Mouse (Mus musculus): ENCODE data around the gene Tmem202. TPM values are rescaled to one million over a fixed set of nuclear protein-coding genes. Genes with fewer than 3 reads are reported as not detected.

The Tmem202 gene
- not detected in 2 replicates for polyA plus RNA-seq (2016; fragmentation: Nextera tagmentation; extraction: Ambion mirVana)

- Histone ChIP-seq H3K27ac (peak within 1 kb of the TSS; percentile 84), H3K27me3 (ENCODE audit: poor library complexity, severe bottlenecking) (peaks cover 15% of the 10 kb centered on the region), H3K9me3 (no peaks in the 10 kb centered on the region), H3K36me3 (replicated peaks) (no peaks in the 10 kb centered on the region), H3K4me3 (peak within 1 kb of the TSS; percentile 69), H3K4me1 (peaks cover 24% of the 10 kb centered on the region)
- WGBS, result 4% methylated on average over 55 of the region's 55 CpGs
- DNase-seq (ENCODE audit: extremely low spot score, low spot score), result peak; percentile 90
Measured at GRCm38 (mm10) chr9:59539441-59540137, at the start of gene Tmem202, which contains the start of gene Hexa. Gene Tmem202 (minus strand): TSS chr9:59539847. Gene Hexa (plus strand): TSS chr9:59539540.

- Histone ChIP-seq H3K4me1 (peaks cover 20% of the 10 kb centered on the region), H3K27me3 (ENCODE audit: poor library complexity, severe bottlenecking) (peaks cover 28% of the 10 kb centered on the region), H3K4me3 (no peak overlapping the region), H3K9me3 (no peaks in the 10 kb centered on the region), H3K27ac (no peak overlapping the region), H3K36me3 (replicated peaks) (no peaks in the 10 kb centered on the region)
- peak; percentile 27 for DNase-seq (ENCODE audit: extremely low spot score, low spot score)
- WGBS, result 32% methylated on average over 12 of the region's 12 CpGs
Measured at GRCm38 (mm10) chr9:59588710-59589671, 49.3 kb upstream of the Tmem202 start.

GRCm38 (mm10) chr9:59588252-59588651, 48.6 kb upstream of the Tmem202 start:
- no peak overlapping the region for H3K27ac ChIP-seq
- no peaks in the 10 kb centered on the region for H3K36me3 ChIP-seq (replicated peaks)
- H3K4me1 ChIP-seq, result peaks cover 20% of the 10 kb centered on the region
- H3K9me3 ChIP-seq, result no peaks in the 10 kb centered on the region
- DNase-seq (ENCODE audit: extremely low spot score, low spot score), result no peak
- H3K4me3 ChIP-seq, result no peak overlapping the region
- 78% methylated on average over 5 of the region's 5 CpGs for WGBS
- peaks cover 30% of the 10 kb centered on the region for H3K27me3 ChIP-seq (ENCODE audit: poor library complexity, severe bottlenecking)

GRCm38 (mm10) chr9:59584871-59585308, 45.2 kb upstream of the Tmem202 start:
- 7% methylated on average over 13 of the region's 13 CpGs for WGBS
- peak overlapping the region; percentile 37 for H3K4me3 ChIP-seq
- no peaks in the 10 kb centered on the region for H3K9me3 ChIP-seq
- 0 out of 2 replicates have a peak overlapping the region, but pooled peaks have one; percentile 2 for H3K27ac ChIP-seq
- peaks cover 44% of the 10 kb centered on the region for H3K27me3 ChIP-seq (ENCODE audit: poor library complexity, severe bottlenecking)
- peaks cover 20% of the 10 kb centered on the region for H3K4me1 ChIP-seq
- DNase-seq (ENCODE audit: extremely low spot score, low spot score), result peak; percentile 78
- no peaks in the 10 kb centered on the region for H3K36me3 ChIP-seq (replicated peaks)

GRCm38 (mm10) chr9:59578505-59578867, 38.8 kb upstream of the Tmem202 start:
- peaks cover 54% of the 10 kb centered on the region for H3K27me3 ChIP-seq (ENCODE audit: poor library complexity, severe bottlenecking)

GRCm38 (mm10) chr9:59577844-59578504, 38.3 kb upstream of the Tmem202 start, which contains the start of gene Celf6:
Gene Celf6 (plus strand): TSS chr9:59577917.
- H3K27ac ChIP-seq, result peak within 1 kb of the TSS; percentile 54
- no peaks in the 10 kb centered on the region for H3K9me3 ChIP-seq
- H3K4me3 ChIP-seq, result peak within 1 kb of the TSS; percentile 51
- H3K4me1 ChIP-seq, result peaks cover 21% of the 10 kb centered on the region
- WGBS, result under 1% methylated on average over 59 of the region's 61 CpGs
- H3K36me3 ChIP-seq (replicated peaks), result no peaks in the 10 kb centered on the region
- H3K27me3 ChIP-seq (ENCODE audit: poor library complexity, severe bottlenecking), result peaks cover 54% of the 10 kb centered on the region
- peak; percentile 100 for DNase-seq (ENCODE audit: extremely low spot score, low spot score)

More at GRCm38 (mm10) chr9:59578505-59578867, 38.8 kb upstream of the Tmem202 start:
- WGBS, result under 1% methylated on average over 20 of the region's 20 CpGs
- H3K27ac ChIP-seq, result peak overlapping the region; percentile 54
- no peak for DNase-seq (ENCODE audit: extremely low spot score, low spot score)
- H3K4me3 ChIP-seq, result peak overlapping the region; percentile 51
- H3K4me1 ChIP-seq, result peaks cover 21% of the 10 kb centered on the region
- no peaks in the 10 kb centered on the region for H3K9me3 ChIP-seq
- no peaks in the 10 kb centered on the region for H3K36me3 ChIP-seq (replicated peaks)

GRCm38 (mm10) chr9:59577401-59577800, 37.8 kb upstream of the Tmem202 start:
- Histone ChIP-seq H3K9me3 (no peaks in the 10 kb centered on the region), H3K27me3 (ENCODE audit: poor library complexity, severe bottlenecking) (peaks cover 54% of the 10 kb centered on the region), H3K27ac (no peak overlapping the region), H3K4me3 (peak overlapping the region; percentile 51), H3K4me1 (peaks cover 21% of the 10 kb centered on the region), H3K36me3 (replicated peaks) (no peaks in the 10 kb centered on the region)
- no peak for DNase-seq (ENCODE audit: extremely low spot score, low spot score)
- WGBS, result 16% methylated on average over 13 of the region's 13 CpGs

- 85% methylated on average over 2 of the region's 2 CpGs for WGBS
- H3K4me1 ChIP-seq, result no peaks in the 10 kb centered on the region
Measured at GRCm38 (mm10) chr9:59571852-59572251, 32.2 kb upstream of the Tmem202 start.

GRCm38 (mm10) chr9:59567111-59567510, 27.5 kb upstream of the Tmem202 start:
- WGBS, result 35% methylated on average over 6 of the region's 6 CpGs
- Histone ChIP-seq H3K4me3 (no peak overlapping the region), H3K4me1 (no peaks in the 10 kb centered on the region), H3K27me3 (ENCODE audit: poor library complexity, severe bottlenecking) (no peaks in the 10 kb centered on the region), H3K27ac (no peak overlapping the region), H3K36me3 (replicated peaks) (peaks cover 33% of the 10 kb centered on the region), H3K9me3 (no peaks in the 10 kb centered on the region)
- peak; percentile 44 for DNase-seq (ENCODE audit: extremely low spot score, low spot score)

More at GRCm38 (mm10) chr9:59571852-59572251, 32.2 kb upstream of the Tmem202 start:
- H3K27ac ChIP-seq, result no peak overlapping the region
- DNase-seq (ENCODE audit: extremely low spot score, low spot score), result no peak
- H3K36me3 ChIP-seq (replicated peaks), result no peaks in the 10 kb centered on the region
- H3K9me3 ChIP-seq, result no peaks in the 10 kb centered on the region
- H3K27me3 ChIP-seq (ENCODE audit: poor library complexity, severe bottlenecking), result peaks cover 16% of the 10 kb centered on the region
- H3K4me3 ChIP-seq, result no peak overlapping the region

GRCm38 (mm10) chr9:59565600-59565999, 26.0 kb upstream of the Tmem202 start:
- Histone ChIP-seq H3K4me3 (no peak overlapping the region), H3K27ac (no peak overlapping the region), H3K4me1 (no peaks in the 10 kb centered on the region), H3K9me3 (no peaks in the 10 kb centered on the region), H3K36me3 (replicated peaks) (peaks cover 47% of the 10 kb centered on the region), H3K27me3 (ENCODE audit: poor library complexity, severe bottlenecking) (no peaks in the 10 kb centered on the region)
- DNase-seq (ENCODE audit: extremely low spot score, low spot score), result peak; percentile 55
- WGBS, result 31% methylated on average over 4 of the region's 4 CpGs

GRCm38 (mm10) chr9:59553719-59554118, 14.1 kb upstream of the Tmem202 start:
- H3K36me3 ChIP-seq (replicated peaks), result peaks cover 47% of the 10 kb centered on the region
- no peaks in the 10 kb centered on the region for H3K27me3 ChIP-seq (ENCODE audit: poor library complexity, severe bottlenecking)
- whole genome bisulfite sequencing, result 86% methylated on average over 4 of the region's 4 CpGs
- H3K9me3 ChIP-seq, result no peaks in the 10 kb centered on the region
- H3K4me1 ChIP-seq, result no peaks in the 10 kb centered on the region
- no peak for DNase-seq (ENCODE audit: extremely low spot score, low spot score)
- H3K4me3 ChIP-seq, result no peak overlapping the region
- no peak overlapping the region for H3K27ac ChIP-seq

GRCm38 (mm10) chr9:59552610-59553009, 13.0 kb upstream of the Tmem202 start:
- Histone ChIP-seq H3K4me3 (no peak overlapping the region), H3K9me3 (no peaks in the 10 kb centered on the region), H3K4me1 (no peaks in the 10 kb centered on the region), H3K36me3 (replicated peaks) (peaks cover 36% of the 10 kb centered on the region), H3K27ac (no peak overlapping the region), H3K27me3 (ENCODE audit: poor library complexity, severe bottlenecking) (no peaks in the 10 kb centered on the region)
- 90% methylated on average over 5 of the region's 5 CpGs for whole genome bisulfite sequencing
- DNase-seq (ENCODE audit: extremely low spot score, low spot score), result no peak
